Mouse (Mus musculus) layer of hippocampus, adult 11-12 months (tissue): ENCODE measurements around the gene Ero1l.

Source experiments
- DNase-seq: peaks from one replicate; pipeline ENCODE4 v3.0.0; 2022; ENCODE audit warnings: low spot score

Gene Ero1l

DNA sequence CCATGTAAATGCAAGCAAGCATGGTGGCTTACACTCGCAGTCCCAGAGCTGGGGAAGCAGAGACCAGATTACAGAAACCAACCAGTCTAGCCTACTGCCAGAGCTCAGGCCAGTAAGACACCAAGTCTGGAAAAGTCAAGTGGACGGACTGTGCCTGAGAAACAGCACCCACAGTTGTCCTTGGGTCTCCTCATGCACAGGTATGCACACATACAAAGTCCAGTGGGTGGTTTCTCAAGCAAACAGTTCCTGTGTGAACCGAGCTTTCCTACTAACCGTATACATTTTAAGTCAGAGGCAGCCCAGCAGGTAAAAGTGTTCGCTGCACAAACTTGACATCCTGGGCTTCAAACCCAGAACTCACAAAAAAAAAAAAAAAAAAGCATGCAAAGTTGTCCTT, 12.7 kb downstream of the Ero1l start:
- DNase-seq, result no peak

DNA sequence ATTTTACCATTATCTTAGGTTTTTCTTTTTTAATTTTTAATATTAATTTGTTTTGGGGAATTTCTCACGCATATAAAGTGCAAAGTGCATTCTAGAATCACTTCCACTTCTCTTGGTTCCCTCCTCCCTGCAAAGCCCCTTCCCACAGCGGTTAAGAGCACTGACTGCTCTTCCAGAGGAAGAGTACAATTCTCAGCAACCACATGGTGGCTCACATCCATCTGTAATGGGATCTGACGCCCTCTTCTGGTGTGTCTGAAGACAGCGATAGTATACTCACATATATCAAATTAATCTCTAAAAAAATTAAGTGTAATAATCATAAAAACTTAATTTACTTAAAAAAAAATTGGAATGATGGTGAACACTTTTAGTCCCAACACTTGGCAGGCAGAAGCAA, 14.2 kb downstream of the Ero1l start:
- no peak for DNase-seq

DNA sequence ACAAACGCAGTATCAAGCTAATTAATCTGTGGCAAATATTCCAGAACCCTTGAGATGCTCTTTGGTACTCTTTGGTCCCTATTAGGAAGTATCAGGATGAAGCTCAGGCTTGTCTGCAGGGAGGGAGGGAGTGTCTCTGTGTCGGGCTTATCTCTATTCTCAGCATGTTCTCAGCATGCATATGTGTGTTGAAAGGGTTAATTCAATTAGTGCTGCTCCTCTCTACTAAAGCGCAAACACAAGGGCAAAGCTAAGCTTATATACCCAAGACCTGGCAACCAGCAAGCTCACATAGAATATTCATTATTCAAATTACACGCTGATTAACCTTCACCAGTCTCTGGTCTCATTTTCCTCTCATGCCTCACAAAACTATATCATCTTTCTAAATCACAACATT, 14.6 kb downstream of the Ero1l start:
- DNase-seq, result no peak

DNA sequence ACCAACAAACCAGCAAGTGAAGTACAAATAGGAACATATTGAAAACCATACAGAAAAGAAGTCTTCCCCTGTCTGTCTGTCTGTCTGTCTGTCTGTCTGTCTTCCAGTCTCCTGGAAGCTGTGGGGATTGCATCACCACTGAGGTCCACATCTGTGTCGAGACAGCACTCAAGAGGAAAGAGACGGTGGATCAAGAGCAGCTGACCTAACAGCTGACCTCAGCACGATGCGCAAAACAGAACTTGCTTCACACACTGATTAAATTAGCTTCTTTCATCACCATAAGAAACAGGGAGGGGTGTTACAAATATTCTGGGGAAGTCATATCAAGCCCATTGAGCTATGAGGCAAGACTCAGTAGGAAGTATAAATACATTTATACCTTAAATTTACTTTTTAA, 27.0 kb downstream of the Ero1l start:
- DNase-seq, result no peak

DNA sequence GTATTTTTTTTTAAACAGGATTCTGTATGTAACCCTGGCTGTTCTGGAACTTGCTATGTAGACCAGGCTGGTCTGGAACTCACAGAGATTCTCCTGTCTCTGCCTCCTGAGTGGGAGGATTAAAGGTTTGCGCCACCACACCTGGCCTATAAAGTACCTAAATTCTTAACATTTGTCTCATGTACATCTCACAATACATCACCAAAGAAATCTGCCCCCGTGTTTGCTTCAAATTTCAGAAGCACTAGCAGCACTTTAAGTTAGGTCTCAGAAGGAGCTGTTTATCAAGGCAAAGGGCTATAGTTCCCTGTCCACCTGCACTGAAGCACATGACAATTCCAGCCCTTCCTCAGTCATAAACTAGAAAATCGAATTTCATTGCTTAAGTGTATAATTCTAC, 36.5 kb downstream of the Ero1l start:
- no peak for DNase-seq

DNA sequence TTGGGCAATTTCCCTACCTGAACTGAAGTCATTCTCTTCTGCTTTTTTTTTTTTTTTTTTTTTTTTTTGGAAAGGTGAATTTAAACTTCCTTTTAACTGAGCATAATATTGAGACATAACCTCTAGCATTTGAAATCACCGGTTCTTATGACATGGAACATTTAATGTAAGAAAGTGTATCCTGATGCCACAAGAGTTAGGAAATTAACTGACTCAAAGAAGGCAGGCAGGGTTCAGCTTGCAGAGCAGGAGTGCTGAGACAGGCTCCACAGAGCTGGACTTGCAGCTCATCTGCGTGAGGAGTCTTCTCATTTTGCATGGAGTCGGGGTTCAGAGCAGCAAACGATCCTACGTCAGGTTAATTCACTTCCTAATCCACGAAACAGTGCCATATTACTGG, 42.8 kb downstream of the Ero1l start:
- no peak for DNase-seq

DNA sequence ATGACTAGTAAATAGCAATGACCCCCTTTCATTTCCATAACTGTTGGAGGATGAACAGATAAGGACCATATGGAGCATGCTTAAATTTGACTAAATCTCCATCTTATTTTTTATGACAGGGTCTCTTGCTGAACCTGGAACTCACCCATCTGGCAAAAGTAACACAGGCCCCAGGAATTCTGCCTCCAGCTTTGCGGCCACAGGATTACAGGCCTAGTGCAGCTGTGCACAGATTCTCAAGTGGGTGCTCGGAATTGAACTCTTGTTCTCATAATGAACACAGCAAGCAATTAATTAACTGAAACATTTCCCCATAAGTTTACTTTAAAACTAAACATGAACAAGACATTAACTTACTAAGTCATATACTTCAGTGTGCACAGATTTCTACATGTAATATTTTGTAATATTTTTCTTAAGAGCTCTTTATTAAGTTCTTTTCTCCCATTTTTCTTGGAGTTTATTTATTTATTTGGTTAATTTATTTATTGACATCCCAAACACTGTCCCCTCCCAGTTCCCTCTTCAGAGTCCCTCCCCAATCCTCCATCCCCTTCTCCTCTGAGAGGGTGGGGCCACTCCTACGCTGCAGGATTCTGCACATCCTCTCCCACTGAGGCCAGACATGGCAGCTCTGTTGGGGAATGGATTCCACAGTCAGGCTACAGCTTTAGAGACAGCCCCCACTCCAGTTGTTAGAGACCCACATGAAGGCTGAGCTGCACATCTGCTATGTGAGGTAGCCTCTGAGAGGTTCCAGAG, 54.6 kb downstream of the Ero1l start:
- no peak for DNase-seq

DNA sequence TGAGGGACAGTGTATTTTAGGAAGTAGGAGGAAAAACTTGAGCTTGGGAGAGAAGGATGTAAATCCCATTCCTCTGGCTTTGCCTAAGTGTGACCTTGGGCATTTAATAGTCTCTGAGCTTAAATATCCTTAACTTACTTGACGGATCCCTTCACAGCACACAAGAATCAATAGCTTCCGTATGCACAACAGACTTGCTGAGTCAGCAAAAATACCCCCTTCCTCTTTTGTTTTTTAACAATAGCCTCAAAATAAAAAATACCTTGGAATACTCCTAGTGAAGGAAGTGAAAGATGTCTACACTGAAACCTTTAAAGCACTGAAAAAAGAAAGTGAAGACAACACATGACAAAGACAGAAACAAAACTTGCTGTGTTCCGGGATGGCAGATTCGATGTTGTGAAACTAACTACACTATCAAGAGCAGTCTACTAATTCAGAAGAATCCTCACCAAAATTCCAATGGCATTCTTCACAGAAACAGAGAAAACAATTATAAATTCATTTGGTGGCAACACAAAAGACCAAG, 67.0 kb downstream of the Ero1l start:
- no peak for DNase-seq

DNA sequence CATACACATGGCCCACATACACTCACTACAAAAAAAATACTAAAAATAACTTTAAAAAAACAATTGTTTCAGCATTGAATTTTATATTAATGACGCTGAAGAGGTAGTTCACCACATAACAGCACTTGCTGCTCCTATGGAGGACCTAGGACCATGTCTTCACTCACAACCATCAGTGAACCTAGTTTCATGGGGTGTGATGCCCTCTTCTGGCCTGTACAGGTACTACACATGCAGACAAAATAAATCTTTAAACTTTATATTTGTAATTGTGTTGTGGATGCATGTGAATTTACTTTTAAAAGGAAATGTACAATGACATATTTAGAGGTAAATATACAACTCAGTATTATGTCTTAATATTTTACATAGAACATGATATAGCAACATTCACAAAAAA, 77.0 kb downstream of the Ero1l start:
- no peak for DNase-seq

DNA sequence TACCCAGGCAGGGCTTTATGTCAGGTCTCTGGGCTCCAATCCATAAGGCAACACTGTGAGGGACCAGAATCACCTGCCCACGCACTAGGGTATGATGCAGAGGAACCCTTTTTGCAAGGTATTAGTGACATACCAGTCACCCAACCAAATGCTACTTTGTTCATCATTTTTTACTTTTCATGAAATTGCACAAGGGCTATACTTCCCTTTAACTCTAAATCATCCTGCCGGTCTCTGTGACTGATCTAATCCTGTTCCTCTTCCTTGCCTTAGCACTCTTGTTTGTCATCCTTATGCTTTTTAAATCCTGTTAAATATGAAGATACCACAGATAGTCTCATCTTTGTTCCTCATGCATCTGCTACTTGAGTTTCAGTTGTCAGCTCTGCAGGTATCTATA, 79.5 kb downstream of the Ero1l start:
- DNase-seq, result no peak
